Mouse (Mus musculus) yolk sac, embryonic 10.5 days (tissue): ENCODE measurements at regions not wholly inside any gene's neighbourhood (a gene's known extent, or its start where the extent isn't known, plus 50 kb on each side); places are given as distances from the start of the nearest gene placed in this dataset.

ENCODE experiments used
- DNase-seq: peaks from one replicate; pipeline ENCODE4 v3.0.0-alpha.2; 2017; ENCODE audit warnings: low spot score

DNA sequence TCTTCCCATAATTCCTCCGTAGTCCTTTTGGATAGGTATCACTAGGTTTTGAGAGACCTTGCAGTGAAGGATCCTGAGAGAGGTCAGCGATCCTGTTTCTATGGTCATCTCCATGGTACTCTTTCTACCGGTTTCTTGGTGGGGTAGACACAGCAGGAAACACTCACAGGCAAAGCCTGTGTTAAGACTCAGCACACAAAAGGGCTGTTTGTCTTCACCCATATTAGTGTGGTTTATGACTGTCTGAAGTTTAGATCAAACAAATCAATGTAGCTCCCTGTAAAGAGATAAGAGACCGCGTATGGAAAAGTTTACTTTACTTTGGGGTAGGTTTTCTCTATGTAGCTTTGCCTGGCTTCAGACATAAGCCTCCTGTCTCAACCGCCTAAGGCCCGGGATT is 282.5 kb upstream of the Rbms1 start:
- DNase-seq: no peak

DNA sequence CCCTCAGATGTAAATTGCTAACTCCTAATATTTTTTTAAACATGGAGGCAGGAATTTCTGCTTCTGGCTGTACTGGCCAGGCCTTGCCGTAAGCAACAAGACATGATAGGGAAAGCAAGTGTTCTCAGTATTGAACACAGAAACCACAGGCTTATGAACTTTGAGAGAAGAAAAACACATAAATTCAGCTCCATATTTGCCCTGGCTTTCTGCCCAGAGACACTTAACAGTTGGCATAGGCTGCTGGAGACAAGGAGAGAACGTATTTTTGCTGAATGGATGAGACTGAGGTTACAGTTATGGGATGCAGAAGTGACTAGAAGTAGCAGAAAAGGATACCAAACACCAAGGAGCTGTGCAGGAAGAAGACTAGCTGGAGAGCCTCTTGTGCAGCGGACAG is 258.7 kb upstream of the Rbms1 start:
- no peak for DNase-seq

DNA sequence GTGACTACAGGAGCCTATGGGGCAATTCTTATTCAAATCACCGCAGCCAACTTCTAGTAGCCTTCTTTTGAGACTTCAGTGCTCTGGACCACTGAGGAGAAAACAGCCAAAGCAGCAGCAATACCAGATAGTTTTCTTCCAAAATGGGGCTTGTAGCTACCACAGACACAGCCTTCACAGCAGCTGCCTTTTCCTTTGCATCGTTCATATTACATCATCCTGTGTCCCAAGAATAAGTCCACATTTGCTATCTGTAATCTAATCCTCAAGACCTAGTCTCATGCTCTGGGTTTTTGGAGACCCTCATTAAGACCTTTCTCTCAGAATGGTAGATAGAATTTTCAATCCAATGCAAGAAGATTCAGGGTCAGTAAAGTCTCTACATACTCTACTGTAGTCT is 258.2 kb upstream of the Rbms1 start:
- no peak for DNase-seq

DNA sequence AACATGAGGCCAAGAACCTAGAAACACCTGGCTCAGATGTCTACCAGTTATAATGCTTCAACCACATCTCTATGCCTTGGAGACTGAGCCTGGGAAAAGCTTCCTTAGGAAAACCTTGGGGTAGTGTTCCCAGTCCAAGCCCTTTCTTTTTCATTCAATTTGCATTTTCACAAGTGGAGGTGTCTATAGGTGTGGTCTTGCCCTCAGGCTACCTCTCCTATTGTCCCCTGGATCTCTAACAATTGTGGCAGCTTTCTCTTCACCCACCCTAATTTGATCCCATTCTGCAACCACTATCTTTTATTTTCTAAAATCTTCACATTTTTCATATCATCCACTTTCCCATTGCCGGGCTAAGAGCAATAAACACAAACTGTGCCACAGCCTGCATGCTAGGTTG is 251.0 kb upstream of the Rbms1 start:
- DNase-seq: no peak

DNA sequence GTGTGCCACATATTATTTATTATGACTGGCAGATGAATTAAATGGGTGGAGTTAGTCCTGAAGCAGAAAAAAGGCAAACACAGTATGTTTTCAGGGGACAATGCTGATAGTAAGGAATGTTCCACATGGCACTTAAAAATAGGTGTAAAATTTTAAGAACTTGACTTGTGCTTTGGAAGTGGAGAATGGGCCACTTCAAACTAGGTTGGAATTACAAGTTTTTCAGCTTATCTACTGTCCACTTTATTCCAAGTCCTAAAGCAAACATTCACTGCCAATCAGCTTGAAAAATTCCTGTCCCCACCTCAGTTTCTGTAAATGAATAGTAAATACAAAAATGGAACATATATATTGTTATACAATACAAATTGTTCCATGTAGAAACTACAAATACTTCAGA is 238.4 kb upstream of the Rbms1 start:
- DNase-seq: no peak

DNA sequence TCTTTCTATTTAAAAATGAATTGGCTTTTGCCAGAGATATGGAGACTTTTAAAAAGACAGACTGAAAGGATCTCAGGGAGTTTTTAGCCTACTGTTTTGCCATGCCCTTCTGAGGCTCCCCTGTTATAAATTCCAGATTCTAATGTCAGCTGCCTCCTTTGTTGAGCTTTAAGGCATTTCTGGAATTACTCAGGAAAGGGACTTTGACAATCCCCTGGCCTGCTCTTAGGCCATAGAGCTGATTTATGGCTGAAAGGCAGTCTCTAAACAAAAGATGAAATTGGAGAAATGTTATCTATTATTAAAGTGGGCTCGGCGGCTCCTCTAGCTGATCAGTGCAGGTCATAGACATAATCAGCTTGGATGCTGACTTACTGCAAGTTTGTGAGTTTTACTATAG is 231.0 kb upstream of the Rbms1 start:
- DNase-seq: no peak

DNA sequence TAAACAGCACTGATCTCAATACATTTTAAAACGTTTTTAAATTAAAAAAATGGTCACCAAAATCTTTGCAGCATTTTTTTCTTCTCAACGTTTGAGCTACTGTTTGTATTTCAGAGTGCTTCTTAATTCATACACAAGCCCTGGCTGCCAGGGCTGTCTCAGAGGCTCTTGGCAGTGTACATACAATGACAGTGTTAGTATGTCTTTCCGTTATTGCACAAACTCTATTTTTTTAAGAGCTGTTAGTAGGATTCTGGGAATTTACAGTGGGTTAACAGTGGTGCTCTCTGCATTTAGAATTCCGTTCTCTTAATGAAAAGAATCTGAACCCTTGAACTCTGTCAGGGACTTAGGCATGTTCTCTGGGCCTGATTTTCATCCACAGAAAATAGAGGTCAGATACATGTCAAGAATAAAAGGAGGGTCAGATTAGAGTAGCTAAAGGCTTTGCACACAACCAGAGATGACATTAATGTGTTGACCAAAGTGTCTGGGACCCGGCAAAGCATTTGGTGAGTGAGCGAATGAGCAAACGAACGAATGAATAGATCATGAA is 219.5 kb upstream of the Rbms1 start:
- DNase-seq: no peak

DNA sequence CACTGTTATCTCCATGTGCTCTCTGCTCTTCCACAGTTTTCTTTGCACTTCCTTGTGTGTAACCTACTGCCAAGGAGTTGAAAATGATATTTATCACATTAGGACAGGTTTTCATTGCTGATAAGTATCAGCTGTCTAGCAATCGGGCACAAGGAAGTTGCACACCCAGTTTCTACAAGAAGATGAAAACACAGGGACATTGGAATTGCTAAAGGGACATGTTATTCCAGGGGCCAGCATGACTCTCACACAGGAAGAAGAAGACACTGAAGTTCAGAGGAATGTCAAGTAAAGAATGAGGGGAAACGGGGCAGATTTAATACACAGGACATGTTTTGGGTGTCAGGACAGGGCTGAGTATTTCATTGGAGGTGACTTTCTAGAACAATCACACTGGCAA is 214.8 kb upstream of the Rbms1 start:
- no peak for DNase-seq

DNA sequence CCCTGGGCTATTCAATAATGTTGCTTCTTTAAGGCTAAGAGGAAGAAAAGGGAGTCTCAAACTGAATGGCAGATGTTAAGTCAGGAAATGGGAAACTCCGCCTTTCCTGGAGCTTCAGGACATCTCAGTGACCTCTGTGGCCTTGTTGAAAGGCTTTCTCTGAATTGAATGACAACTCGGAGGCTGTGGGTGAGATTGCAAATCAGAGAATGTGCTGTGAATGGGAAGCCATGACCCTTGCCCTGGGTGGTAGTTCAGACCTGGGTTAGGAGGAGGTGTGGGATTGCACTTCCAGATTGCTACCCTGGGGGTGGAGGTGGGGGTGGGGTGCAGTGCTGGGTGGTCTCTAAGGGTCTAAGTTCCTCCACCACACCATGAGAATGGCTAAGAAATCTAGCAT is 213.8 kb upstream of the Rbms1 start:
- DNase-seq: peak; percentile 35

DNA sequence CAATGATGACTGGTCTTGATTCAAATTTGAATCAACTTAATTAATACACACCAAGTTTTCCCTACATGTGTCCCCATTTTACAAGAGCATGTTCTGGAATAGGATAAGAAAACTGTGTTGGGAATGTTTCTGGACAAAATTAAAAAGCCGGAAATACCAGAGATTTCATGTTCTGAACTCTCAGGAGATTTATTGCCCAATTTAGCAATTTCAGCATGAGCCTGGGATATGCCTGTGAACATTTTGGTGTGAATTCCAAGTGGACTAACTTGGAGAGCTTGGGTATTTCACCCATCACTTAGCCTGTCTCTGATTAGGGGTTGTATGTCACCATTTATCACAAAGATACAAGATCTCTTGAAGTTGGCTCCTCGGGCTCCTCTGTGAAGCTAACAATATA is 210.6 kb upstream of the Rbms1 start:
- DNase-seq: no peak

DNA sequence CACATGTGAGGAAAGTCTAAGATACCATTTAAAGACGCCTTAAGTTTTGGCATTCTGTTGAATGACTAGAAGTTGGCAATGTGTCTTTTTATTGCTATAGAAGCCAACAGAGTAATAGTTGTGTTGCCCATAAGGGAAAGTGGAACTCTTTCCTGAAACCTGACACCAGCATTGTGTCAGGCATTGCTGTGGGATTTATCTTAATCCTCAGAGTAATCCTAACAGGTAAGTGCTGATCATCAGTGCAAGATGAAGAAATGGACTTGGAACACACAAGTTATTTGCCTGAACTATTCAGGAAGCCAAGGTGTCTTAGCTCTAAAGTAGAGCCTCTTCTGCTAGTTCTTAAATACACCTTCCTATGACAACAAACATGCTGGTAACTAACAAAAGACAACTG is 198.3 kb upstream of the Rbms1 start:
- DNase-seq: no peak

DNA sequence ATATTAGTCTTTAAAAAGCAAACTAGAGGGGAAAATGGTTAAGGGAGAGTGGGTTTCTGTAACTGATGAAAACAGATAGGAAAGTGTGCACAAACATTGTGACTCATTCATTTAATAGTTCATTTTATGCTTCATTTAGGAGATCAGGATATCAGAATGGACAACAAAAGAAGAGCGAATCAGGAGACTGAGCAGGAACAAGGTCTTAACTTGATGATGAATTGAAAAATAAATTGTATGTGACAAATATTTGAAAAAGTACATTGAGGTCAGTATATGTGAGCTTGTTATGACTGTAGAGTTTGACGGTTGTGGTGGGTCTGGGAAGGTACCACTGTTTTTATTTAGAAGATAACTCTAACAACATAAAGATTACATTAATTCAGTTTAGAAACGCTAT is 196.8 kb upstream of the Rbms1 start:
- no peak for DNase-seq

DNA sequence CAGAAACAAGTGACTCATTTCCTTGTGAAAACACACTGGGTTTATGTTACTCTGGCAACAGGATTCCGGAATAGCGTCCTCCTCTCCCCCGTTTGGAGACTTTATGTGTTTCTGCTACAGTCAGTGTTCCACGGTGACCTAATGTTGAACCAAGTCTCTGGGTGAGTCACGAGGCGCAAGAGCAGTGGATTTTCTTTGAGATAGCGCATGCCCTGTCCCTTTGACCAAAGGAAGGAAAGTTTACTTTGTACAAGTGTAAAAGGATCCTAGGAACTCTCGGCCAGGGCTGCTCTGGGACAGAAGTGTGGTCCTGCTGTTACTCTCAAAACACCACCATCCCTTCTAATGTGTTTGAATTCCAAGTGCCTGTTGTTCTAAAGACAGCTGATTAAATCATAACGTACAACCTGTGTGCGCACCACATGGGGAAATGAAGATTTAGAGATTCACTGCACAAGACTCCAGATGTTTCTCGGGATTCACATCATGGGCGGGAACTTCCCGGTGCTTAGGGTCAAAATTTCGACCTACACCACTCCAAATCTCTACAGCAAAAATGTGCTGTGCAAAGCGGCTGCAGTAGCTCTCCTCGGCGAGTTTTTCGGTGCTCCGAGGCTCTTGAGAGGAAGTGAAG is 176.1 kb upstream of the Rbms1 start:
- DNase-seq: peak; percentile 50

DNA sequence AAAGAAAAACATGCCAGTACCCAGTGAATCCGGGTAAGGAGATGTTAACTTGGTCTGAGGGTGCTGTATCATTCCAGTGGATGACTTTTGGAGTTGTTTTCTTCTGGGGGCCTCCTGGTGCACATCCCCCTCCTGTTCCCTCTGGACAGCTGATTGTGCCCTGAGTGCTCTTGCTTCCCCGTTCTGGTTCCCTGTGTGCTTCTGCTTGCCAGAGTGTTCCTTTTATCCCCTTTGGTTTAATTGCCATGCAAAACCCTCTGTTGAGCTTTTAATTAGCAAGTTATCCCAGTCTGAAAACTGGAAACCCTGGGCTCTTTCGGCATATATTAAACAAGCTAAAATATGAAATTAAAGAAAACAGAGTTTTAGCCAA is 175.6 kb upstream of the Rbms1 start:
- no peak for DNase-seq

DNA sequence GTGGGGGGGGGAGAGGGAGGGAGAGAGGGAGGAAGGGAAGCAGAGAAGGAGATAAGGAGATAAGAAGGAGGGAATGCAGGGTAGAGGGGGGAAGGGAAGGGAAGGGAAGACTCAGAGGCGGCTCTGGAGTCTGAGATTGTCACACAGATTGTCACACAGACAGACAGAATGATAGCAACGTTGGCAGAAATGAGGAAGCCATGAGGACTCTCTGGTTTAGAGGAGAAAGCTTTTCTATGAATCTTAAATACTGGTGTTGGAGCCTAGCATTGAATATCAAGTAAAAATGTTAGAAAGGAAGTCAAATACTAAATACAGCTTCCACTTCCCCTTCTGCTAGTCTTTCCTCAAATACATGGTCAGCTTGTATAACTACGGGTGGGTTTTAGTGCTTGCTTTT is 174.4 kb upstream of the Rbms1 start:
- no peak for DNase-seq

DNA sequence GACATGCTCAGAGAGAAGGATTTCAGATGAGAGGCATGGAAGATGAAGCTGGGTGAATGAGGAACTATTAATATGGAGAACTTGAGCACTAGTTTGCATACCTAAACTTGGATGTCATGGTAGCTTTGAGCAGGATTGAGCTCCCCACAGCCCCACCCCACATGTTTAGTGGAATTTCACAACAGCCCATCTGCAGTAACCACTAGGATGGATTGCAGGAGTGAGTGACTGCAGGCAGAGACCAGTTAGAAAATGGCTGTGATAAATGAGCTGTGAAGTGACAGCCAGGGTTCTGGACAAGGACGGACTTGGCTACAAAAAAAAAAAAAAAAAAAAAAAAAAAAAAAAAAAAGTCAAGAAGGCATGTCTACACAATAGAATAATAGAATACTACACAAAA is 173.9 kb upstream of the Rbms1 start:
- no peak for DNase-seq

DNA sequence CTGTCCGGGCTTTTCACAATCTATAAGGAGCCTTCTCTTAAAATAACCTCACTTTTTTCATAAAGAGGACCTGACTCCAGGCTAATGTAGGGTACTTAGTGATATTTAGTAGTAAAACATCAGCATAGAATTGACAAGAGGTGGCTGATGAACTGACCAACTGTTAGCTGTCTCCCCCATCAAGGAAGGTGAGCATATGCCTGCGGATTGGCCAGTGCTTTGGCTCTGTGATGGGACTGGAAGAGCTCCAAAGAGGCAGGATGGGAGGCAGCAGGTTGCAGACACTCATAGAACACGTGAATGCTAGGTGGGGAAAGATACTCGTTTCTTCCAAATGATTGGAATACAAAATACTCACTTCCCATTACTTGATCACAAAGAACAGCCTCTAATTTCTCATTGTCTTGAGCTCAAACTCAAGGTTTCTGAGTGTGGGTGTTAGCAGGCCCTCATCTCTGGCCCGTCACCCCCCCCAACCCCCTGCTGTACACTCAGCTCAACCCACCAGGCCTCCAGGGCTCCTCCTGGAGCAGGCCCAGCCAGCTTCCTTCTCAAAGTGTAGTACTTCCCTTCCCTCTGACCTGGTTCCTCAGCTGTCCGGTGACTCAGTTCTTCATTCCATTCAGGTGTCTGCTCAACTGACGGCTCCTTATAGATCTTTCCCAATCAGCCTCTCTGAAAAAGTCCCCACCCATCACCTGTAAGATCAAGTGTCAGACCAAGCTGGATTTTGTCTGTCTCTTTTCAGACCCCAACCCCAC is 160.2 kb upstream of the Rbms1 start:
- no peak for DNase-seq

DNA sequence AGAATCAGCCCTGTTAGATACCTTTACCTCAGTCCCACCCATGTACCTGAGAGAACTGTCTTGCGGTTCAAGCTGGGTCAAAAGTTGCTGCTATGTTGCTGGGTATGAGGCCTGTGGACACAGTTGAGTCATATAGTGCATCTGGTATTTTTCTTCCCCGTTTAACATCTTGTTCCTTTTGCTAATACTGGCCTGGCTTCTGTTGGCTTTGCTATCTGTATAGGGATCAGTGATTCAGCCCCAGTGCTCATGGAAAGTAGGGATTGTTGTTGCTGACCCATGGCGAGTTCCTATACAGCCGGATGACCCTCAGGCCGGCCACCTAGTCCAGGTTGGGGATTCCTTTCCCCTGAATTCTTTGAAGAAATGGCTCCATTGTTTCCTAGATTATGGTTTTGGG is 158.3 kb upstream of the Rbms1 start:
- DNase-seq: no peak

DNA sequence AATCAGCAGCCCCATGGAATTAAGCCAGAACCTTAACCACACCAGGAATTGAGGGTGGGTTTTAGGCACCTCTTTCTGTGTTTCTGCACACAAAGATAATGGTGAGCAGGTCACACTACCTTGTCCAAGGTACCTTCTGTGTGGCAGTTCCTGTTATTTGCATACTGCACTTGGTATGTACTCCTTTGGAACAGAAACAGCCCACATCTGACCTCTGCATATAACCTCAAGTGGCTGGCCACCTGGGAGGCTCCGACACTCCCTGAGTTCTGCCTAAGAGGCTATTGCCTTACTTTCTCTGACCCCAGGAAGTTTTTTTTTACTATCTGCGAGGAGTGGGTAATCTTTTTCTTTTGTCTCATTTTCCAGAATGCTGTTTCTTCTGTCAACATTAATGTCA is 151.6 kb upstream of the Rbms1 start:
- DNase-seq: no peak

DNA sequence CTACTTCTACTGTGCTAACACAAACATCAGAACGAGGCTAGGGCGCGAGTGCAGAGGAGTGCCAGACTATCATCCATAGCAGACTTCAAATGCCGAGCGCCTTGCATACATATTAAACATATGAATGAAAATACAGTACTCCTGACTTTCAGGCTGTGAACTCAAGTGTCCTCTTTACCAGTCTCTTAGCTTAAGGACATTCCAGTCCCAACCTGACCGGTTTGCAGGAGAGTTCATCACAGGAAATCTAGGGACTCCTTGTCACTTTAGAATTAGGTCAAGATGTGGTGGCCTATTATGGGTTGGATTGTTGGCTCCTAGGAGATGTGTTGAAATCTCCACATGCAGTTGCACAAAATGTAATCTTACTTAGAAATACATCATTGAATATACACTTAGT is 150.9 kb upstream of the Rbms1 start:
- DNase-seq: no peak

DNA sequence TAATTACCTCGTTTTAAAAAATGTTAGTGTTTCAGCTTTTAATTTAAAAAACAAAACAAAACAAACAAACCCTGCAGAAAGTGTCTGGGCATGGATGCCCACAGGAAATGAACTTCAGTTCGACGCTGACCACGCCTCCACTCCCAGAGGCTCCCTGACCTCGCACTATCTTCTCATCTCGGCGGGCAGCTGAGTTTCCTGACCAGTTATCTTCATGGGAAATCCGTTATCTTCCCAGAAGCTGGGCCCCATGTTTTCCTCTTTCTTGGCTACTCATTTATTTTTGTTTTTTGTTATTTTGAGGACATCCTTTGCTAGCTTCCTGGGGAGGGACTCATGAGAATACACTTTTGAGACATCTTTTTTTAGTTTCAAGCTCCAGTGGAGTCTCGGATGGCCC is 147.6 kb upstream of the Rbms1 start:
- peak; percentile 25 for DNase-seq

DNA sequence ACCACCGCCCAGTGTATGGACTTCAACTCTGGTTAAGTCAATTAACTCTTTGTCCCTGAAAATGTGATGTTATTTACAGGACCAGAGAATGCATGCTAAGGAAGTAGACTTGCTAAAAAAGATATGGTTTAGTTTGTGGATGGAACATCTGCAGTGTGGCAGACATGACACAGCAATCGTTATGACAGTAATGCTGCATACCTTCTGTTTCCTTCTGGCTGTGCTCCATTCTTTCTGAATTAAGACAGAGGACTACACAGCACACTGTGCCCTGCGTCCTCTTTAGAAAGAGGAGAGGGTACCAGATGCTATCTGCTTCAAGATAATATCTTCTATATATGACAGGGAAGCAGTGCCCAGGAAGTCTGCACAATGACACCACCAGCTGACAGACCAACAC is 146.6 kb upstream of the Rbms1 start:
- no peak for DNase-seq

DNA sequence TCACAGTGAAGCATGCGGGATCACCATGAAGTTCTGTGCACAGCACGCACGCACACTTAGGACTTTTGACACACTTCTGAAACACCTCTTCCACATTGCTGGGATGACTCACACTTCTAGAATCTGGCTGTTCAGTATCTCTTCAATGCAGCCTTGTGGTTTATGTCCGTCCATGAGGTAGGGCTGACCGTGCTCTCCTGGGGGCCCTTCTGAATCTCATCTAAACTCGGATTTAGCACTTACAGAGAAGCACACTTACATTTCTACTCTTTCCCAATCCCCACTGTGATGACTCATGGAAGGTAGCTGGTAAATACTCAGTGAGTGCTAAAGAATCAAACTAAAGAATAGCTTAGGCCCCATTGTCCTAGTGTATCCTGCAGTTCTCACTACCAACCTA is 142.2 kb upstream of the Rbms1 start:
- DNase-seq: no peak

DNA sequence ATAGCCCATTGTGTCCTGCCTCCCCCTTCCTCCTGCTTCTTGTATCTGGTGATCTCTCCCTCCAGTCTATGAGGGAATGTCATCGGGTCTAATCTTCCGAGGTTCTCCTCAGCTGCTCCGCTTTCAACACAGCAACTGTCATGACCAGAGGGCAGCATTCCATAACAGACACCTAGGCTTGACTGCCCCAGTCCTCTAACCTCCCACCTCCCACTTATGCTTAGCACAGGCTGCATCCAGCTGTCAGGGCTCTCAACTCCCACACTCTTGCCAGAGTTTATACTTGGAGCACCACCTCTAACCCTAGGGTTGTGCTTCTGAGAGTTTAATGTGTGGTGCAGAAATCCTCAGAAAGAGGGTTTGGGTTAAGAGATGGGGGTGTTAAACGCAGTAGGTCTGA is 137.9 kb upstream of the Rbms1 start:
- no peak for DNase-seq
